Mouse (Mus musculus): Measurements from ENCODE around the gene Myo1d. TPM values are rescaled to one million over a fixed set of nuclear protein-coding genes. Genes with fewer than 3 reads are reported as not detected.
A peak's percentile ranks its signal among the peaks of the same experiment; 100 is the strongest.

The Myo1d gene
- total and polyA plus RNA-seq, 3 experiments, result 15.9 to 81.1 (median 41.7) TPM

GRCm38 (mm10) chr11:80762066-80762465 lies 17.8 kb downstream of the Myo1d start:
- H3K4me1 ChIP-seq (ENCODE audit: control insufficient read depth in 1 of 2, insufficient read depth in 2 of 2, low read length in 2 of 2), result peaks cover 42 to 46% of the 10 kb centered on the region in 2 experiments
- H3K36me3 ChIP-seq (ENCODE audit: control insufficient read depth in 1 of 2, insufficient read depth in 2 of 2, low read length in 2 of 2), result peaks cover 0 to 64% of the 10 kb centered on the region in 2 experiments; a peak in 3 of 4 replicates
- H3K9me3 ChIP-seq (replicated peaks; ENCODE audit: insufficient read depth, low read length), result no peaks in the 10 kb centered on the region
- H3K9ac ChIP-seq (ENCODE audit: control insufficient read depth, low read depth, low read length, poor library complexity, severe bottlenecking), result peak overlapping the region; percentile 63
- TF ChIP-seq POLR2A (IDR thresholded peaks at IDR 0.05; ENCODE audit: control insufficient read depth in 1 of 2, insufficient read depth in 1 of 2, low read depth in 1 of 2, low read length in 2 of 2, poor library complexity in 1 of 2), result peak in 1 of 2 experiments; percentile 43; a peak in 2 of 4 replicates
- no peak for TF ChIP-seq USF1 (IDR thresholded peaks at IDR 0.05; ENCODE audit: low read depth, low read length)
- TF ChIP-seq ZMIZ1 (IDR thresholded peaks at IDR 0.05; ENCODE audit: low read depth, low read length), result peak; percentile 87; the same call in 1 of the 2 replicates
- no peak for TF ChIP-seq JUND (IDR thresholded peaks at IDR 0.05; ENCODE audit: low read depth, low read length)
- 0 out of 2 replicates have a peak, but pooled peaks have one; percentile 44 for TF ChIP-seq CHD1 (IDR thresholded peaks at IDR 0.05; ENCODE audit: low read depth, low read length)
- TF ChIP-seq NELFE (IDR thresholded peaks at IDR 0.05; ENCODE audit: low read depth, low read length), result 0 out of 2 replicates have a peak, but pooled peaks have one; percentile 6
- no peak for TF ChIP-seq GATA1 (IDR thresholded peaks at IDR 0.05; ENCODE audit: low read depth, low read length)
- TF ChIP-seq CHD2 (IDR thresholded peaks at IDR 0.05; ENCODE audit: low read length), result no peak
- TF ChIP-seq ZNF384 (IDR thresholded peaks at IDR 0.05; ENCODE audit: low read depth, low read length), result no peak
- no peak for TF ChIP-seq SIN3A (IDR thresholded peaks at IDR 0.05; ENCODE audit: low read length)
- peaks cover 19% of the 10 kb centered on the region for H3K79me2 ChIP-seq (ENCODE audit: control insufficient read depth, insufficient read depth, low read length, poor library complexity)
- peak overlapping the region; percentile 98 for H3K27ac ChIP-seq (ENCODE audit: control insufficient read depth, low read depth, low read length)
- DNase-seq (ENCODE audit: low read depth, low spot score), result peak; percentile 80
- no peaks in the 10 kb centered on the region for H3K27me3 ChIP-seq (ENCODE audit: control insufficient read depth in 1 of 2, insufficient read depth in 2 of 2, low read length in 2 of 2)
- H3K4me3 ChIP-seq (ENCODE audit: control insufficient read depth in 1 of 2, insufficient read depth in 1 of 2, low read depth in 2 of 2, low read length in 2 of 2), result peak overlapping the region; percentile 3 to 8; a peak in 3 of 4 replicates

- no peaks in the 10 kb centered on the region for H3K9me3 ChIP-seq (replicated peaks; ENCODE audit: insufficient read depth, low read length)
- no peaks in the 10 kb centered on the region for H3K27me3 ChIP-seq (ENCODE audit: control insufficient read depth in 1 of 2, insufficient read depth in 2 of 2, low read length in 2 of 2)
- 0 out of 4 replicates have a peak overlapping the region, but pooled peaks of 1 of the 2 experiments have one; percentile 4 for H3K4me3 ChIP-seq (ENCODE audit: control insufficient read depth in 1 of 2, insufficient read depth in 1 of 2, low read depth in 2 of 2, low read length in 2 of 2)
- H3K9ac ChIP-seq (ENCODE audit: control insufficient read depth, low read depth, low read length, poor library complexity, severe bottlenecking), result peak overlapping the region; percentile 45
- peaks cover 0 to 65% of the 10 kb centered on the region in 2 experiments; a peak in 3 of 4 replicates for H3K36me3 ChIP-seq (ENCODE audit: control insufficient read depth in 1 of 2, insufficient read depth in 2 of 2, low read length in 2 of 2)
- H3K27ac ChIP-seq (ENCODE audit: control insufficient read depth, low read depth, low read length), result peak overlapping the region; percentile 98
- peak; percentile 95 for DNase-seq (ENCODE audit: low read depth, low spot score)
- H3K4me1 ChIP-seq (ENCODE audit: control insufficient read depth in 1 of 2, insufficient read depth in 2 of 2, low read length in 2 of 2), result peaks cover 43 to 47% of the 10 kb centered on the region in 2 experiments
- peaks cover 19% of the 10 kb centered on the region for H3K79me2 ChIP-seq (ENCODE audit: control insufficient read depth, insufficient read depth, low read length, poor library complexity)
- TF ChIP-seq NRF1 (IDR thresholded peaks at IDR 0.05; ENCODE audit: insufficient read depth, low read depth, low read length, poor library complexity, severe bottlenecking), result no peak
- 0 out of 2 replicates have a peak, but pooled peaks have one; percentile 73 for TF ChIP-seq ZMIZ1 (IDR thresholded peaks at IDR 0.05; ENCODE audit: low read depth, low read length)
- TF ChIP-seq CHD1 (IDR thresholded peaks at IDR 0.05; ENCODE audit: low read depth, low read length), result no peak; the same call in 1 of the 2 replicates
- peak; percentile 74; the same call in 1 of the 2 replicates for TF ChIP-seq MYC (IDR thresholded peaks at IDR 0.05; ENCODE audit: low read depth, low read length)
- TF ChIP-seq POLR2A (IDR thresholded peaks at IDR 0.05; ENCODE audit: control insufficient read depth in 1 of 2, insufficient read depth in 1 of 2, low read depth in 1 of 2, low read length in 2 of 2, poor library complexity in 1 of 2), result no peak; a peak in 1 of 4 replicates
- TF ChIP-seq GABPA (IDR thresholded peaks at IDR 0.05; ENCODE audit: low read depth, low read length), result no peak
- TF ChIP-seq CHD2 (IDR thresholded peaks at IDR 0.05; ENCODE audit: low read length), result peak; percentile 55; the same call in 1 of the 2 replicates
- peak; percentile 56; the same call in 1 of the 2 replicates for TF ChIP-seq BHLHE40 (IDR thresholded peaks at IDR 0.05; ENCODE audit: borderline replicate concordance, low read depth, low read length)
- peak; percentile 91 for TF ChIP-seq RCOR1 (IDR thresholded peaks at IDR 0.05; ENCODE audit: low read depth, low read length)
- no peak for TF ChIP-seq POLR2AphosphoS5 (IDR thresholded peaks at IDR 0.05; ENCODE audit: borderline replicate concordance, low read depth, low read length)
- 0 out of 2 replicates have a peak, but pooled peaks have one; percentile 70 for TF ChIP-seq MAZ (IDR thresholded peaks at IDR 0.05; ENCODE audit: low read depth, low read length)
- TF ChIP-seq ETS1 (IDR thresholded peaks at IDR 0.05; ENCODE audit: low read depth, low read length), result peak; percentile 95
- TF ChIP-seq MEF2A (IDR thresholded peaks at IDR 0.05; ENCODE audit: extremely low read depth, insufficient replicate concordance, low read depth, low read length, poor library complexity, severe bottlenecking), result no peak
- TF ChIP-seq RAD21 (IDR thresholded peaks at IDR 0.05; ENCODE audit: low read depth, low read length), result no peak
- no peak for TF ChIP-seq USF2 (IDR thresholded peaks at IDR 0.05; ENCODE audit: borderline replicate concordance in 1 of 2, insufficient read depth in 1 of 2, low read depth in 1 of 2, low read length in 2 of 2)
- no peak for TF ChIP-seq ZKSCAN1 (IDR thresholded peaks at IDR 0.05; ENCODE audit: low read depth, low read length)
- TF ChIP-seq MXI1 (IDR thresholded peaks at IDR 0.05; ENCODE audit: low read depth, low read length), result peak; percentile 73
- TF ChIP-seq MAX (IDR thresholded peaks at IDR 0.05; ENCODE audit: low read length), result peak; percentile 38; the same call in 1 of the 2 replicates
- TF ChIP-seq USF1 (IDR thresholded peaks at IDR 0.05; ENCODE audit: low read depth, low read length), result no peak; the same call in 1 of the 2 replicates
- peak; percentile 11; the same call in 1 of the 2 replicates for TF ChIP-seq ZNF384 (IDR thresholded peaks at IDR 0.05; ENCODE audit: low read depth, low read length)
- no peak for TF ChIP-seq UBTF (IDR thresholded peaks at IDR 0.05; ENCODE audit: borderline replicate concordance, insufficient read depth, low read depth, low read length)
- peak; percentile 82 for TF ChIP-seq TAL1 (IDR thresholded peaks at IDR 0.05; ENCODE audit: low read length)
- no peak for TF ChIP-seq NELFE (IDR thresholded peaks at IDR 0.05; ENCODE audit: low read depth, low read length)
- peak; percentile 67; the same call in 1 of the 2 replicates for TF ChIP-seq JUND (IDR thresholded peaks at IDR 0.05; ENCODE audit: low read depth, low read length)
These were observed 18.4 kb downstream of the Myo1d start for GRCm38 (mm10) chr11:80761285-80761974.

Data from MEL (cell line).